Mouse (Mus musculus) kidney, adult 10 weeks (tissue): ENCODE results near the gene Ptcd1. TPM values are rescaled to one million over a fixed set of nuclear protein-coding genes. Genes with fewer than 3 reads are reported as not detected.

Experiments
- polyA plus RNA-seq: library from polyadenylated mRNA; stranded (reverse); fragments of 350-450 nt; fragmentation: Illumina TruSeq; extraction: RNeasy Lipid Tissue Mini Kit (QIAGEN cat#74804); gene quantifications from one replicate; pipeline ENCODE4 v1.2.3, GENCODE M21; 2014; ENCODE audit warnings: low read depth, low replicate concordance

The Ptcd1 gene
- 1.3 TPM for polyA plus RNA-seq

GRCm38 (mm10) chr5:145166536-145167305 is at the start of gene Ptcd1, which contains the start of gene Cpsf4:
Ptcd1 (minus strand) TSS chr5:145167108.
Cpsf4 (plus strand) TSS chr5:145167213.

GRCm38 (mm10) chr5:145203936-145204691 is 37.2 kb upstream of the Ptcd1 start, which contains the start of gene Zkscan5:
Zkscan5 (plus strand) TSS chr5:145204562.

GRCm38 (mm10) chr5:145201321-145201991 is 34.5 kb upstream of the Ptcd1 start, which contains the start of gene Zkscan14:
Zkscan14 (minus strand) TSS chr5:145201868.

GRCm38 (mm10) chr5:145191962-145192361 is 25.1 kb upstream of the Ptcd1 start, which contains the start of gene Atp5j2:
Atp5j2 (minus strand) TSS chr5:145192062.

DNA sequence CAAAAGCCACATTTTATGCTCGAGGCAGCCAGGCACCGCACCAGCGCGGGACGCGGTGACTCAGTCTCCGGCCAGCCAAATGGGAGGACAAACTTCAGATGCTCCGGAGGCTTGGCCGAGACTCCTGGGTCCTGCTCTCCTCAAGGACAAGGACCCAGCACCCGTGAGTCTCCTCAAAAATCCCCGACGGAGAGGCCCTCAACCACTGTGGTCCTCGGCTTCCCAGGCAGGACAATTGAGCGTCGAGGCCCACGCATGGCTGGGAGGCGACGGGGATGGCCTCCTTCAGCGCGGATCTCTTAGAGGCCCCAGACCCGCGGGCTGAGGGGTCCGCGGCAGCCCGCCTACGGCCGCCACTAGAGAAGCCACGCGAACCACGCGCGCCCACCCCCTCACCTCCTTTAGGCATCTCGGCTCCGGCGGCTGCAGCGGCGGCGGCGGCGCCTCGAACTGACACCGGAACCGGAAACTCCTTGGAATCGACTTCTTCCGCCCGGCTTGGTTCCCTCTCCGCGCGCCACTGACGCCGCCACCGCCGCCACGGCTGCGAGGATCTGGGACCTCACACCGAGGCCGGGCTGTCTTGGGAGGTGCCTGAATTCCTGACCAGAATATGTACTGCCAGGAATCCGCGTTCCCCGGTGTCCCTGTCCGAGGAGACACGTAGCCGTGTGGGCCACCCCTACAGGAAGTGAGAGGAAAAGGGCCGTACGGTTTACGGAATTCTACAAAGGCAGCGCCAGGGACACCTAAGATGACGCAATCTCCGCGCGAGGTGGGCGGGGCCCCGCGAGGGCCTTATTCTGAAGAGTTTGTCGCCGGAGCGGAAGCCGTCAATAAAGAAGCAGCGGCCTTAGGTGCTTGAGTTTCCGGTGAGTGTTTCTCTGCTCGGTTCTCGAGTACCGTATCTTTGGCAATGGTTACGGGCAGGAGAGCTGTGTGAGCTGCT is 27.1 kb downstream of the Ptcd1 start, which contains the start of the genes Pdap1 and Bud31:
Gene Pdap1, minus strand, starts transcription at position 668 of the 949 bp plus-strand sequence.
Gene Bud31, plus strand, starts transcription at position 792 of the 949 bp plus-strand sequence.

GRCm38 (mm10) chr5:145114071-145114605 is 52.8 kb downstream of the Ptcd1 start, which contains the start of gene Arpc1b:
Arpc1b (plus strand) TSS chr5:145114215.

Other genes with a start within 250 kb of the Ptcd1 start
- 4.9 TPM for gene Smurf1, start 201.3 kb downstream of the Ptcd1 start, polyA plus RNA-seq
- gene Gm4871, start 134.4 kb downstream of the Ptcd1 start, polyA plus RNA-seq = not detected
- not detected for gene 1700018F24Rik, start 124.1 kb downstream of the Ptcd1 start, polyA plus RNA-seq
- gene Arpc1a, start 83.3 kb downstream of the Ptcd1 start, polyA plus RNA-seq = 18.7 TPM
- not detected for gene Kpna7, start 83.1 kb downstream of the Ptcd1 start, polyA plus RNA-seq
- 11.2 TPM for gene Arpc1b, start 52.9 kb downstream of the Ptcd1 start, polyA plus RNA-seq
- gene Pdap1, start 26.9 kb downstream of the Ptcd1 start, polyA plus RNA-seq = 23.8 TPM
- 230 TPM for gene Bud31, start 26.7 kb downstream of the Ptcd1 start, polyA plus RNA-seq
- 1.3 TPM for gene Cpsf4, start 105 bp upstream of the Ptcd1 start, polyA plus RNA-seq
- gene Atp5j2, start 25.0 kb upstream of the Ptcd1 start, polyA plus RNA-seq = 33.4 TPM
- 1.8 TPM for gene Zkscan14, start 34.8 kb upstream of the Ptcd1 start, polyA plus RNA-seq
- 7.6 TPM for gene Zkscan5, start 37.5 kb upstream of the Ptcd1 start, polyA plus RNA-seq
- 77.8 TPM for gene Zfp655, start 64.6 kb upstream of the Ptcd1 start, polyA plus RNA-seq
- gene Zscan25, start 113.4 kb upstream of the Ptcd1 start, polyA plus RNA-seq = not detected
- gene Cyp3a57, start 178.2 kb upstream of the Ptcd1 start, polyA plus RNA-seq = not detected